23 mouse cellular contexts compared by ENCODE assay signal in genomic region chr13:114712601-114713000, GRCm38 (mm10).
DNase-seq lines count a peak whose midpoint lies in the region; ATAC-seq lines count a peak whose summit lies in the region.
"Had no signal": no experiment of that assay in that cellular context is flagged by ENCODE, and none has a peak within 500 bp of the region (broad histone marks: within the 10 kb centered on the region; RNA-seq: fewer than 3 reads in every experiment).

No protein-coding gene starts in this region.

- no peaks in the 10 kb centered on the region for H3K4me1 ChIP-seq in forebrain, embryonic 12.5 days
- H3K4me1 ChIP-seq: forebrain, embryonic 10.5 days; forebrain, embryonic 13.5 days; forebrain, embryonic 15.5 days had no signal

- WGBS in forebrain, embryonic 12.5 days: 75% methylated on average over 2 of the region's 2 CpGs

- no peaks in the 10 kb centered on the region for H3K9me3 ChIP-seq in forebrain, embryonic 12.5 days
- H3K9me3 ChIP-seq: embryonic facial prominence, embryonic 13.5 days; embryonic facial prominence, embryonic 15.5 days; forebrain, embryonic 10.5 days; forebrain, embryonic 13.5 days; forebrain, embryonic 15.5 days had no signal

- ATAC-seq in forebrain, embryonic 12.5 days (ENCODE audit: low FRiP score): no peak
- ATAC-seq: forebrain, embryonic 13.5 days; forebrain, embryonic 15.5 days; forebrain, postnatal 0 days had no signal

- no peak overlapping the region for H3K27ac ChIP-seq in forebrain, embryonic 12.5 days
- H3K27ac ChIP-seq: embryonic facial prominence, embryonic 13.5 days; embryonic facial prominence, embryonic 15.5 days; forebrain, embryonic 10.5 days; forebrain, embryonic 13.5 days; forebrain, embryonic 15.5 days had no signal

- no peak overlapping the region for H3K4me2 ChIP-seq in forebrain, embryonic 12.5 days
- H3K4me2 ChIP-seq: embryonic facial prominence, embryonic 13.5 days; embryonic facial prominence, embryonic 15.5 days; forebrain, embryonic 13.5 days; forebrain, embryonic 15.5 days had no signal

- H3K9ac ChIP-seq in forebrain, embryonic 12.5 days: no peak overlapping the region
- H3K9ac ChIP-seq: embryonic facial prominence, embryonic 13.5 days; embryonic facial prominence, embryonic 15.5 days; forebrain, embryonic 13.5 days; forebrain, embryonic 15.5 days; forebrain, postnatal 0 days had no signal

- no peak overlapping the region for H3K4me3 ChIP-seq in forebrain, embryonic 12.5 days (replicated peaks)
- H3K4me3 ChIP-seq: embryonic facial prominence, embryonic 13.5 days; embryonic facial prominence, embryonic 15.5 days; erythroblast, embryonic 14.5 days; forebrain, embryonic 10.5 days; forebrain, embryonic 13.5 days; forebrain, embryonic 15.5 days had no signal

- DNase-seq in embryo, embryonic 11 days: peak; percentile 13
- no peak for DNase-seq in embryo, embryonic 9.5 days (ENCODE audit: extremely low spot score)
- DNase-seq in heart, adult 11 months: peak; percentile 13
- DNase-seq in heart, postnatal 25 days (ENCODE audit: low spot score): no peak
- peak; percentile 53 for DNase-seq in forelimb bud, embryonic 11.5 days (ENCODE audit: low read depth, low spot score)
- DNase-seq in hindlimb bud, embryonic 11.5 days (ENCODE audit: extremely low spot score, low read depth, low spot score): peak; percentile 26
- DNase-seq: adrenal gland, adult 2 months; adrenal gland, postnatal 10 days; adrenal gland, postnatal 25 days; cerebellum, adult 11 months; cerebellum, adult 18-20 months; cerebellum, adult 8-10 months; cerebellum, adult 9-11 months; cerebellum, postnatal 14 days; cerebellum, postnatal 36 days; forebrain, postnatal 0 days had no signal

- H3K27me3 ChIP-seq in forebrain, embryonic 12.5 days: no peaks in the 10 kb centered on the region
- H3K27me3 ChIP-seq: embryonic facial prominence, embryonic 13.5 days; embryonic facial prominence, embryonic 15.5 days; forebrain, embryonic 13.5 days; forebrain, embryonic 15.5 days had no signal

- intact Hi-C loops in heart, postnatal 25 days (cut with DNase I): no loop called here

- H3K36me3 ChIP-seq in forebrain, embryonic 12.5 days (replicated peaks): no peaks in the 10 kb centered on the region
- H3K36me3 ChIP-seq: embryonic facial prominence, embryonic 13.5 days; embryonic facial prominence, embryonic 15.5 days; forebrain, embryonic 10.5 days; forebrain, embryonic 15.5 days had no signal

Comparison
In these comparisons a context has a peak if more than half of its experiments do, and no peak if none do; other contexts are left out.
1. DNase-seq: peak in embryo, embryonic 11 days (single experiment), heart, adult 11 months (single experiment), forelimb bud, embryonic 11.5 days (single experiment) and hindlimb bud, embryonic 11.5 days (single experiment); none in embryo, embryonic 9.5 days (single experiment) and heart, postnatal 25 days (single experiment).